Mouse (Mus musculus) liver, adult 2 months (tissue): Measurements from ENCODE around the gene Akt1.

Experiments used
- CTCF ChIP-seq: fragments of 200-500 bp; IDR thresholded peaks from 2 replicates; pipeline ENCODE4 v1.5.1; 2011; ENCODE audit warnings: low read depth, low read length, control low read depth
- POLR2A ChIP-seq: fragments of 200-500 bp; IDR thresholded peaks from 2 replicates; pipeline ENCODE4 v1.6.1; 2011; ENCODE audit warnings: low read length, control low read depth; ENCODE audit not compliant: insufficient read depth; ENCODE audit errors: extremely low read depth

DNA sequence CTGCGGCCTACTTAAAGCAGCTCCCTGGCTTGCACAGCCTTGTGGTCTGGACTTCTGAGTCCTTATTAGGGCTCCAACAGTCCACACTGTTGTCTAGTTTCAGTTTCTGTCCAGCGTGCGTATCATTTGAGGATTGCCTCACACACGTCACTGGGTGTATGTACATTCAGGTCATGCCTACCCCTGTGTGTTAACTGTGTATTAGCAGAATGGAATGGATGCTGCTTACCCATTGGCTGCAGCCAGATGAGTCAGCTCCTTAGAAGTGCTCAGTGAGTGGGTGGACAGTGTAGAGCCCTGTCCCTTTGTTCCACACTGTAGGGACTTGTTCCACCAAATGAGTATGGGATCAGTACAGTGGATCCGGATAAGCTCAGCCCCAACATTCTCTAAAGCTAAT lies 26.6 kb downstream of the Akt1 start:
- no peak for TF ChIP-seq POLR2A
- no peak for TF ChIP-seq CTCF
